Mouse (Mus musculus) frontal cortex, postnatal 25 days (tissue): ENCODE data around the gene Lrfn1.
A peak's percentile ranks its signal among the peaks of the same experiment; 100 is the strongest.
"Not testable (repeated sequence)": the region's sequence is repeated elsewhere in the genome, so short reads cannot be mapped to it uniquely, and the experiment has no call there.

Experiments
- DNase-seq, 2 experiments: peaks; one replicate each; pipeline ENCODE4 v3.0.0; 2022; ENCODE audit warnings: low spot score in 2 of 2

Lrfn1 gene

GRCm38 (mm10) chr7:28447101-28447830, 4.5 kb upstream of the Lrfn1 start:
- DNase-seq: no peak

- no peak for DNase-seq
Measured at GRCm38 (mm10) chr7:28447865-28448820, 3.6 kb upstream of the Lrfn1 start.

- DNase-seq: no peak
Measured at GRCm38 (mm10) chr7:28452361-28453005, 703 bp downstream of the Lrfn1 start.

- no peak for DNase-seq
Measured at GRCm38 (mm10) chr7:28460361-28460760, 8.6 kb downstream of the Lrfn1 start.

GRCm38 (mm10) chr7:28462769-28463168, 11.0 kb downstream of the Lrfn1 start:
- DNase-seq: no peak

GRCm38 (mm10) chr7:28464416-28465212, 12.8 kb downstream of the Lrfn1 start:
- peak; percentile 73 to 74 for DNase-seq

GRCm38 (mm10) chr7:28466721-28467212, 15.0 kb downstream of the Lrfn1 start:
- no peak for DNase-seq

GRCm38 (mm10) chr7:28467213-28467751, 15.5 kb downstream of the Lrfn1 start:
- no peak for DNase-seq

- no peak for DNase-seq
Measured at GRCm38 (mm10) chr7:28476191-28476590, 24.4 kb downstream of the Lrfn1 start.

GRCm38 (mm10) chr7:28477363-28477762, 25.6 kb downstream of the Lrfn1 start:
- DNase-seq: no peak

GRCm38 (mm10) chr7:28478854-28479253, 27.1 kb downstream of the Lrfn1 start:
- no peak for DNase-seq

- peak in 1 of 2 experiments; percentile 28 for DNase-seq
Measured at GRCm38 (mm10) chr7:28482854-28483253, 31.1 kb downstream of the Lrfn1 start.

GRCm38 (mm10) chr7:28484192-28484591, 32.4 kb downstream of the Lrfn1 start:
- no peak for DNase-seq

- DNase-seq: peak in 1 of 2 experiments; percentile 27
Measured at GRCm38 (mm10) chr7:28488030-28488491, 36.3 kb downstream of the Lrfn1 start.

- peak in 1 of 2 experiments; percentile 18 for DNase-seq
Measured at GRCm38 (mm10) chr7:28490410-28490809, 38.6 kb downstream of the Lrfn1 start.

- no peak for DNase-seq
Measured at GRCm38 (mm10) chr7:28490903-28491302, 39.1 kb downstream of the Lrfn1 start.

GRCm38 (mm10) chr7:28492310-28492709, 40.5 kb downstream of the Lrfn1 start:
- DNase-seq: no peak

GRCm38 (mm10) chr7:28495426-28495825, 43.6 kb downstream of the Lrfn1 start:
- DNase-seq: no peak

- DNase-seq: no peak
Measured at GRCm38 (mm10) chr7:28505585-28505984, 53.8 kb downstream of the Lrfn1 start.

- DNase-seq: not testable (repeated sequence)
Measured at GRCm38 (mm10) chr7:28509121-28509520, 57.3 kb downstream of the Lrfn1 start.
